Mouse (Mus musculus) heart, embryonic 15.5 days (tissue): ENCODE measurements around the gene Arnt2. TPM values are rescaled to one million over a fixed set of nuclear protein-coding genes. Genes with fewer than 3 reads are reported as not detected.

Experiments used
- ATAC-seq: fragments of 200-750 bp; cut with Nextera tagmentation; replicated peaks from 2 replicates; pipeline ENCODE4 v1.8.0; 2017; ENCODE audit warnings: low read depth, moderate TSS enrichment; ENCODE audit not compliant: insufficient number of reproducible peaks, insufficient read depth, low FRiP score
- H3K27ac ChIP-seq: fragments of 300-500 bp; sonication (generic); 2 replicates; pipeline ENCODE4 v1.5.1; 2015; ENCODE audit warnings: mild to moderate bottlenecking, inconsistent platforms
- H3K27me3 ChIP-seq: fragments of 300-500 bp; sonication (generic); 2 replicates; pipeline ENCODE4 v1.6.1; 2015; ENCODE audit warnings: inconsistent platforms
- H3K36me3 ChIP-seq: fragments of 300-500 bp; sonication (generic); 2 replicates; pipeline ENCODE4 v1.6.1; 2015; ENCODE audit warnings: mild to moderate bottlenecking, inconsistent platforms
- H3K4me1 ChIP-seq: fragments of 300-500 bp; sonication (generic); replicated peaks from 2 replicates; pipeline ENCODE4 v1.6.1; 2015; ENCODE audit warnings: inconsistent platforms
- H3K4me2 ChIP-seq: fragments of 300-500 bp; sonication (generic); 2 replicates; pipeline ENCODE4 v1.6.1; 2015; ENCODE audit warnings: inconsistent platforms, mild to moderate bottlenecking, moderate library complexity
- H3K4me3 ChIP-seq: fragments of 300-500 bp; sonication (generic); 2 replicates; pipeline ENCODE4 v1.5.1; 2015; ENCODE audit warnings: mild to moderate bottlenecking, inconsistent platforms
- H3K9ac ChIP-seq: fragments of 300-500 bp; sonication (generic); 2 replicates; pipeline ENCODE4 v1.6.1; 2015; ENCODE audit warnings: mild to moderate bottlenecking, inconsistent platforms
- H3K9me3 ChIP-seq: fragments of 300-500 bp; sonication (generic); replicated peaks from 2 replicates; pipeline ENCODE4 v1.6.1; 2016; ENCODE audit warnings: inconsistent platforms
- WGBS: fragments of 180-500 bp; shearing (Covaris S2); methylation state at CpG from one replicate; pipeline ENCODE4 v1.1.7; 2015; ENCODE audit warnings: mixed read lengths; 5-methylcytosine and 5-hydroxymethylcytosine counted together
- polyA plus RNA-seq: library from polyadenylated mRNA; unstranded; fragments of >200 nt; fragmentation: Nextera tagmentation; extraction: Ambion mirVana; gene quantifications from 2 replicates; pipeline ENCODE4 v1.2.1, GENCODE M21; 2015

Gene Arnt2
- polyA plus RNA-seq, 1 experiment from 2014 or later = 1.5 TPM

- Histone ChIP-seq H3K4me3 (no peak overlapping the region), H3K36me3 (no peaks in the 10 kb centered on the region), H3K4me2 (no peak overlapping the region), H3K27me3 (no peaks in the 10 kb centered on the region), H3K4me1 (peaks cover 48% of the 10 kb centered on the region), H3K9me3 (no peaks in the 10 kb centered on the region), H3K9ac (no peak overlapping the region), H3K27ac (peak overlapping the region; percentile 63)
- peak; percentile 47 for ATAC-seq
- 26% methylated on average over 1 of the region's 1 CpGs for whole genome bisulfite sequencing
These were observed 70.8 kb downstream of the Arnt2 start for GRCm38 (mm10) chr7:84339186-84339585.

GRCm38 (mm10) chr7:84337768-84338167 is 72.2 kb downstream of the Arnt2 start:
- ATAC-seq = no peak
- H3K4me1 ChIP-seq = peaks cover 61% of the 10 kb centered on the region

GRCm38 (mm10) chr7:84336907-84337306 is 73.1 kb downstream of the Arnt2 start:
- Histone ChIP-seq H3K9ac (no peak overlapping the region), H3K9me3 (no peaks in the 10 kb centered on the region), H3K27me3 (no peaks in the 10 kb centered on the region), H3K4me1 (peaks cover 70% of the 10 kb centered on the region), H3K4me3 (no peak overlapping the region), H3K36me3 (no peaks in the 10 kb centered on the region), H3K4me2 (no peak overlapping the region), H3K27ac (peak overlapping the region; percentile 73)
- ATAC-seq = no peak
- 74% methylated on average over 4 of the region's 4 CpGs for WGBS

More at GRCm38 (mm10) chr7:84337768-84338167, 72.2 kb downstream of the Arnt2 start:
- 40% methylated on average over 4 of the region's 4 CpGs for WGBS
- Histone ChIP-seq H3K27ac (peak overlapping the region; percentile 73), H3K36me3 (no peaks in the 10 kb centered on the region), H3K9me3 (no peaks in the 10 kb centered on the region), H3K4me2 (no peak overlapping the region), H3K4me3 (no peak overlapping the region), H3K9ac (no peak overlapping the region), H3K27me3 (no peaks in the 10 kb centered on the region)

- H3K27ac ChIP-seq = peak overlapping the region; percentile 73
- peaks cover 70% of the 10 kb centered on the region for H3K4me1 ChIP-seq
- no peaks in the 10 kb centered on the region for H3K9me3 ChIP-seq
- H3K36me3 ChIP-seq = no peaks in the 10 kb centered on the region
- ATAC-seq = 0 out of 2 replicates have a peak, but pooled peaks have one; percentile 29
- no peak overlapping the region for H3K9ac ChIP-seq
- no peaks in the 10 kb centered on the region for H3K27me3 ChIP-seq
- H3K4me3 ChIP-seq = no peak overlapping the region
- H3K4me2 ChIP-seq = no peak overlapping the region
- WGBS = 30% methylated on average over 2 of the region's 2 CpGs
These were observed 73.4 kb downstream of the Arnt2 start for GRCm38 (mm10) chr7:84336580-84336886.

GRCm38 (mm10) chr7:84335766-84336579 is 74.0 kb downstream of the Arnt2 start:
- Histone ChIP-seq H3K4me1 (peaks cover 72% of the 10 kb centered on the region), H3K27ac (peak overlapping the region; percentile 73), H3K4me3 (no peak overlapping the region), H3K36me3 (no peaks in the 10 kb centered on the region), H3K27me3 (no peaks in the 10 kb centered on the region), H3K9ac (no peak overlapping the region), H3K9me3 (no peaks in the 10 kb centered on the region), H3K4me2 (no peak overlapping the region)
- WGBS = 44% methylated on average over 6 of the region's 6 CpGs
- ATAC-seq = no peak

GRCm38 (mm10) chr7:84333996-84334395 is 76.0 kb downstream of the Arnt2 start:
- Histone ChIP-seq H3K4me1 (peaks cover 80% of the 10 kb centered on the region), H3K36me3 (no peaks in the 10 kb centered on the region), H3K27ac (0 out of 2 replicates have a peak overlapping the region, but pooled peaks have one; percentile 28), H3K9ac (no peak overlapping the region), H3K4me3 (no peak overlapping the region), H3K27me3 (no peaks in the 10 kb centered on the region), H3K4me2 (no peak overlapping the region), H3K9me3 (no peaks in the 10 kb centered on the region)
- no peak for ATAC-seq
- WGBS = 49% methylated on average over 3 of the region's 3 CpGs

- H3K9ac ChIP-seq = no peak overlapping the region
- peaks cover 77% of the 10 kb centered on the region for H3K4me1 ChIP-seq
- no peaks in the 10 kb centered on the region for H3K36me3 ChIP-seq
- no peak for ATAC-seq
- no peak overlapping the region for H3K4me2 ChIP-seq
- H3K27me3 ChIP-seq = no peaks in the 10 kb centered on the region
- H3K4me3 ChIP-seq = no peak overlapping the region
- no peaks in the 10 kb centered on the region for H3K9me3 ChIP-seq
- peak overlapping the region; percentile 30; the same call in 1 of the 2 replicates for H3K27ac ChIP-seq
- WGBS = 44% methylated on average over 11 of the region's 11 CpGs
These were observed 77.4 kb downstream of the Arnt2 start for GRCm38 (mm10) chr7:84332295-84333168.

- no peak for ATAC-seq
- Histone ChIP-seq H3K36me3 (no peaks in the 10 kb centered on the region), H3K27me3 (no peaks in the 10 kb centered on the region), H3K27ac (peak overlapping the region; percentile 75), H3K4me2 (no peak overlapping the region; the same call in 1 of the 2 replicates), H3K4me1 (peaks cover 53% of the 10 kb centered on the region), H3K9me3 (no peaks in the 10 kb centered on the region), H3K9ac (no peak overlapping the region), H3K4me3 (no peak overlapping the region)
- 4% methylated on average over 1 of the region's 1 CpGs for WGBS
These were observed 80.8 kb downstream of the Arnt2 start for GRCm38 (mm10) chr7:84329174-84329583.

- no peaks in the 10 kb centered on the region for H3K9me3 ChIP-seq
- H3K27ac ChIP-seq = peak overlapping the region; percentile 75
- 19% methylated on average over 1 of the region's 1 CpGs for WGBS
- no peak overlapping the region for H3K9ac ChIP-seq
- H3K4me2 ChIP-seq = no peak overlapping the region; the same call in 1 of the 2 replicates
- no peaks in the 10 kb centered on the region for H3K36me3 ChIP-seq
- no peaks in the 10 kb centered on the region for H3K27me3 ChIP-seq
- no peak overlapping the region for H3K4me3 ChIP-seq
- peaks cover 49% of the 10 kb centered on the region for H3K4me1 ChIP-seq
- no peak for ATAC-seq
These were observed 81.2 kb downstream of the Arnt2 start for GRCm38 (mm10) chr7:84328770-84329169.

GRCm38 (mm10) chr7:84325570-84326328 is 84.2 kb downstream of the Arnt2 start:
- H3K27me3 ChIP-seq = no peaks in the 10 kb centered on the region
- H3K27ac ChIP-seq = no peak overlapping the region
- peaks cover 27% of the 10 kb centered on the region for H3K4me1 ChIP-seq
- H3K9ac ChIP-seq = no peak overlapping the region
- H3K4me3 ChIP-seq = no peak overlapping the region
- no peaks in the 10 kb centered on the region for H3K36me3 ChIP-seq
- no peaks in the 10 kb centered on the region for H3K9me3 ChIP-seq
- WGBS = 64% methylated on average over 2 of the region's 2 CpGs
- ATAC-seq = no peak
- no peak overlapping the region for H3K4me2 ChIP-seq

- WGBS = 75% methylated on average over 1 of the region's 1 CpGs
- Histone ChIP-seq H3K4me3 (no peak overlapping the region), H3K4me1 (no peaks in the 10 kb centered on the region), H3K27me3 (no peaks in the 10 kb centered on the region), H3K4me2 (no peak overlapping the region), H3K9me3 (no peaks in the 10 kb centered on the region), H3K9ac (no peak overlapping the region), H3K36me3 (no peaks in the 10 kb centered on the region), H3K27ac (no peak overlapping the region)
- ATAC-seq = no peak
These were observed 88.4 kb downstream of the Arnt2 start for GRCm38 (mm10) chr7:84321542-84321941.
